Mouse (Mus musculus): ENCODE measurements around the gene Car14.
"Not testable (repeated sequence)": the region's sequence is repeated elsewhere in the genome, so short reads cannot be mapped to it uniquely, and the experiment has no call there.

Gene Car14

DNA sequence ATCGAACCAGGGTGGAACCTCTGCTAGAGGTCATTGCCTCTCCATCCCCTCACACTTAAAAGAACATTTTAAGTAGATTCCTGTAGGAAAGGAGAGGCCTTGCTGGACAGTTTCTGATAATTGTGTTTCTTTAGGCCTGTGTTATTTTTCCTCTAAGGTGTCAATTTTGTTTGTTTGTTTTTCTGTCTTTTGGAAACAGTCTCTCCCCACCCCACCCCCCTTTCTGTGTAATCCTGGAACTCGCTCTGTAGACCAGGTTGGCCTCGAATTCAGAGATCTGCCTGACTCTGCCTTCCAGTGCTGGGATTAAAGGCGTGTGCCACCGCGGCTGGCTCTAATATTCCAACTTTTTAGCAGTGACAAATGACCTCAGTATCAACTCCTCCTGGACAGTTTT, 23.8 kb upstream of the Car14 start:
- in situ Hi-C loops (cut with MboI, MseI) = loop anchor here in 1 of 2 experiments (10.0 kb wide), 1 partner anchor 573 kb away; the partner anchor contains the start of gene Setdb1

DNA sequence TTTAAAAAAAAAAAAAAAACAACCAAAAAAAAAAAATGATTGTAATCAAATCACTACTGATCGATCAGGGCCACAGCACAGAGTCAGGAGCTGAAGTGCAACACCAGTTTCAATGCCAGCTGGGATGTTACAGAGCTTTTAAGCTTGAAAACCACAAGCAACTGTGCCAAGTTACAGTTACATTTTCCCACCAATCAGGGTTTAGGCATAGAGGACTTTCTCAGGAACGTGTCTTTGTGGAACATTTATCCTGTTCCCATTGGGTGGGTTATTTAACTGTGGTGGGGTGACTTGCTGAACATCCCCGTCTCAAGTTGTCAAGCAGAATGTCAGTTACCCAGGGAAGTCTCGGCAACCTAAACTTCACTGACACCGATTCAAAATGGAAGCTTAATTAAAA, 20.6 kb upstream of the Car14 start:
- in situ Hi-C loops (cut with MboI, MseI) = loop anchor here in 1 of 2 experiments (10.0 kb wide), 1 partner anchor 570 kb away; the partner anchor contains the start of gene Setdb1

GRCm38 (mm10) chr3:95924185-95924584, 19.7 kb upstream of the Car14 start:
- in situ Hi-C loops (cut with MboI, MseI) = loop anchor here in 1 of 2 experiments (10.0 kb wide), 1 partner anchor 569 kb away; the partner anchor contains the start of gene Setdb1

- in situ Hi-C loops (cut with MboI, MseI) = loop anchor here in 1 of 2 experiments (10.0 kb wide), 1 partner anchor 569 kb away; the partner anchor contains the start of gene Setdb1
Observed at GRCm38 (mm10) chr3:95923429-95923828, 18.9 kb upstream of the Car14 start.

GRCm38 (mm10) chr3:95920532-95920931, 16.0 kb upstream of the Car14 start:
- in situ Hi-C loops (cut with MboI, MseI) = loop anchor here in 1 of 2 experiments (10.0 kb wide), 1 partner anchor 566 kb away; the partner anchor contains the start of gene Setdb1

GRCm38 (mm10) chr3:95916760-95917159, 12.3 kb upstream of the Car14 start:
- in situ Hi-C loops (cut with MboI, MseI) = no loop called here

GRCm38 (mm10) chr3:95914706-95915105, 10.2 kb upstream of the Car14 start:
- in situ Hi-C loops (cut with MboI, MseI) = no loop called here

- in situ Hi-C loops (cut with MboI, MseI) = no loop called here
Observed at GRCm38 (mm10) chr3:95907613-95908012, 3.1 kb upstream of the Car14 start.

- in situ Hi-C loops (cut with MboI, MseI) = no loop called here
Observed at GRCm38 (mm10) chr3:95906860-95907259, 2.4 kb upstream of the Car14 start.

GRCm38 (mm10) chr3:95905940-95906492, 1.5 kb upstream of the Car14 start:
- in situ Hi-C loops (cut with MboI, MseI) = no loop called here

DNA sequence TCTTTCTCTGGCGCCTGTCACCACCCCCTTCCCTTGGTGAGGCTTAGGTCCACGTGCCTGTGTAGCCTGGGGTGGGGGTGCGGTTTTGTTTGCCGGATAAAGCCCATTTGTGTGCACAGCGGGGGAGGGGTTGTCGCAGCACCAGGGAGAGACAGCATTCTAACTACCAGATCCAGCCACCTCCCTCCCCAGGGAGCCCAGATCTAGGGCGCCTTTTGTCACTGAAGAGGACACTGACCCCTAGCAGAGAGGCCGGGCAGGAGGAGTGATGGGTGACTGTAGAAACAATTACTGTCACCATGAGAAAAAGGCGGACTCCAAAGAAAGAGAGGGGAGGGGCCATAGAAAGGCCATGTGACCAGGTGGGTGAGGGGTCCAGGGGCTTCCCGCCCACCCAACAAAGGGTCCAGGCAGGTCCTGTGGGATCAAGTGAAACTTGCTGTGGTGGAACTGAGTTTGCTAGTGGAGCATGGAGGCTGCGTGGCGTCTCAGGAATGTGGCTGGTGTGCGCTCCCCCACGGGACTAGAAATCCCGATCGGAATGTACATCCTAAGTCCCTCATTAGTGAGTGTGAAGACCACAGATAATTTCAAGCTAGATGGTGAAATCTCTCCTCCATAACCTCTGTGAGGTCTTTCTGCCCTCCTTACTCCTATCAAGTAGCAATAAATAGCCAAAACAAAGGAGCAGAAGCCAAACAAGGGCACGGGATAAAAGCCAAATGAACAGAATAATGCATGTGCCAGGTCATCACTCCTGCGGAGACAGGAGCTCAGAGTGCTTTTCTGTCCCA, 852 bp upstream of the Car14 start:
- in situ Hi-C loops (cut with MboI, MseI) = no loop called here

GRCm38 (mm10) chr3:95903753-95904502, 563 bp downstream of the Car14 start:
- in situ Hi-C loops (cut with MboI, MseI) = no loop called here

DNA sequence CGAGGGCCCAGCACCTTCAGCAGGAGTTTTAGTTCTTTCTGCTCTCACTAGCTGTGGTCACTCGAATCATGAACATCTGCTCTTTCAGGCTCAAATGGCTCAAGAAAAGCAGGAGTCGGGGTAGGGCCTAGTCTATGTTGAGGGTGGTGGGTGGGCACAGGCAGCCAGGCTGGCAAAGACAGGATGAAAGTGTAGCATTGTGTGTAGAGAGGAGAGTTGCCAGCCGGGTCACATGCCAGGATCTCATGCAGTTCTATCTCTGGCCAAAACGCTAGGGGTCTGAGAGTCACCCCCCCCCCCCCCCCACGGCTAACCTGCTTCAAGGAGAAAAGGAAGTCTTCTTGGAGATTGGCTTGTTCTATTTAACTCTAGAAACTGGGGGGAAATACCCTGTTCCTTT, 1.8 kb downstream of the Car14 start:
- in situ Hi-C loops (cut with MboI, MseI) = no loop called here

GRCm38 (mm10) chr3:95902373-95902625, 2.2 kb downstream of the Car14 start:
- in situ Hi-C loops (cut with MboI, MseI) = no loop called here

- in situ Hi-C loops (cut with MboI, MseI) = no loop called here
Observed at GRCm38 (mm10) chr3:95901616-95902372, 2.7 kb downstream of the Car14 start.

DNA sequence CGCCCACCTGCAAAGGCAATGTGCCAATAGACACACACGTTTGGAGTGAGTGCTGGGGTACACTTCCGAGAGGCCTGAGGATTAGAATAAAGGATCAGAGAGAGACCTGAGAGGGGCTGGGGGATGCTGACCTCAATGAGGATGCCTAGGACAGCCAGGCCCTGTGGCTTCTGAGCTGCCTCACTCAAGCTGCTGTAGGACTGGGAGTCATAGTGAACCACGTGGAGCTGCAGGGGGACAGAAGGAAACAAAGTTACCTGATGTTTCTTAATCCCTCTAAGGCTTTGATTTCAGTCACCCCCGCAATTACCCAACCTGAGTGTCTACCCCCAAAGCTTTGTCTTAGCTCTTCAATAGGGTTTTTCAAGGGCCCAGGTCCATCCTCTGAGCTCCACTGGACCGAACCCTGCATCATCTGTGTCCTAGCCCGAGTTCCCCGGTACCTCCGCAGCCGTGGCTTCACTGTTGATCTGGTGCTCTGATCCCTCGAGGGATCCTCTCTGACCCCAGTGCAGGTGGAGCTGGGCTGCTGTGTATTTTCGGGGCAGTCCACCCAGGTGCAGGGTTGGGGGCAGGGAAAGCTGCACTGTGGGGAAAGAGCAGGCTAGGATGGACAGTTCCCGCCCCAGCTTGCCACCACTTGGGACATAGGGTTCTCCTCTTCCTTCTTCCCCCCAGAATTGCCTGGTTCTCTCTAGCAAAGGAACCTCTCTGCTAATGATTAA, 4.5 kb downstream of the Car14 start:
- in situ Hi-C loops (cut with MboI, MseI) = no loop called here

DNA sequence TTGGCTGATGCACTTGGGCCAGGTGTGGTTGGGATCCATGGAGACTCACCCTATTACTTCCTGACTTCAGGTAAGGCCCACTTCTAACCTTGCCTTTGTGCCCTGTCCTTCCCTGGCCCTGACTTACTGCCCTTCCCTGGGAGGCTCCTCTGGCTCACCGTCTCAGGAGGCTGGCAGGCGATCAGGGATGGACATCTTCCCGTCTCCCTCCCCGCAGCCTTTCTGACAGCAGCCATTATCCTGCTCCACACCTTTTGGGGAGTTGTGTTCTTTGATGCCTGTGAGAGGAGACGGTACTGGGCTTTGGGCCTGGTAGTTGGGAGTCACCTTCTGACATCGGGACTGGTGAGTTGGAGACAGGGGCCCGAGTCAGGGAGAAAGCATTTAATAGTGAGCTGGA, 9.0 kb downstream of the Car14 start:
- in situ Hi-C loops (cut with MboI, MseI) = not testable (repeated sequence)

DNA sequence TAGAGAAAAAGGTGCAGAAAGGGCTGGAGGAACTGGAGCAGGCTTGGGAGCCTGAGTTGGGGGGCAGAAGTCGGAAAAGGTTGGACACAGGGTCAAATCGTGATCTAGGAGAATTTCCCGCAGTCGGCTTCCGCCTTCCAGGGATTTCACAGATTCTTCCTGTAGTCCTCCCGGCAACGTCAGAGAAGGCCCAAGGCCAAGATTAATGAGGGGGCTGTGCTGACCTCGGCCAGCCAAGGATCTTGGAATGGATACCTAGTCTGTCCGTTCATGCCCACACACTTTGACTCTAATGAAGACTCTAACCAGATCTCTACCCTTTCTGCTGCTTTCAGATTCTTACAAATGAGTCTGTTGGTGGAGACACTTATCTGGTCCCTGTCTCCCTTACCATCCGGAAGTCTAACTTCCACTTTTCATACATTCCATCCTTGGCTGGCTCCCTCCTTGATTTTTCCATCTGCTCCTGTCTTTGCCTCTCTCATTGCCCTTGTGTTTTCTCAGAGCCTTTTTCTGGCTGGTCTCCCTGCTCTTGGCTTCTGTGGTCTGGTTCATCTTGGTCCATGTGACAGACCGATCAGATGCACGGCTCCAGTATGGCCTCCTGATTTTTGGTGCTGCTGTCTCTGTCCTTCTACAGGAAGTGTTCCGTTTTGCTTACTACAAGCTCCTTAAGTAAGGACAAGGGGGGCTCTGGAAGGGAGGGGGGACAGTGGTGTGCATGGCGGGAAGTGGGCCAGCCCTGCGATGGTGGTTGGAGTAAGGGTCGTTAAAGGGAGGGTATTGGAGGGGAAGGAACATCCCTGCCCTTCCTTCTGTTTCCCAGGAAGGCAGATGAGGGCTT, 10.0 kb downstream of the Car14 start:
- in situ Hi-C loops (cut with MboI, MseI) = loop anchor here in 1 of 2 experiments (5.0 kb wide), 1 partner anchor 293 kb away; no protein-coding TSS in a partner anchor

- in situ Hi-C loops (cut with MboI, MseI) = loop anchor here in 1 of 2 experiments (5.0 kb wide), 1 partner anchor 294 kb away; no protein-coding TSS in a partner anchor
Observed at GRCm38 (mm10) chr3:95893606-95894316, 10.7 kb downstream of the Car14 start, which contains the start of gene Aph1a. Aph1a (plus strand) TSS chr3:95893969.

Measured in T-helper 17 cell (primary cell).